Mouse (Mus musculus) liver, adult 2 months (tissue): ENCODE data around the gene Il3ra.

ENCODE experiments used
- CTCF ChIP-seq: fragments of 200-500 bp; IDR thresholded peaks from 2 replicates; pipeline ENCODE4 v1.5.1; 2011; ENCODE audit warnings: low read depth, low read length, control low read depth
- POLR2A ChIP-seq: fragments of 200-500 bp; IDR thresholded peaks from 2 replicates; pipeline ENCODE4 v1.6.1; 2011; ENCODE audit warnings: low read length, control low read depth; ENCODE audit not compliant: insufficient read depth; ENCODE audit errors: extremely low read depth

DNA sequence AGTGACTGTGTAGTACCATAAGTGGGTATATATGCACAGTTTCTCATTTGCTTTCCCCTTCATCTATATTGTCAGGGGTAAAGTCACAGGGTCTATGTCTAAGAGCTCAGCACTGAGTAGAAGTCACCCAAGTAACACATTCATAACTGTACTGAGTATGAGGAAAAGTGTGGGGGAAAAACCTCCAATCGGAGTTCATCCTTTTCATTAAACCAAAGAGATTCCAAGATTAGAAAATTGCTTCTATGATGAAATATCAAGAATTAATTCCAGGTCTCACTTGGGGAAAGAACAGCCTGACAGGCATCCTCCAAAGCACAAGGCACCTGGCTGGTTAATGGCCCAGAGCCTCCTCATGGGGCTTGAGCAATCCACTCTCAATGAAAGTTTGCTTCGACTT lies 54.9 kb downstream of the Il3ra start, which contains the start of gene Olfr721-ps1:
- no peak for TF ChIP-seq CTCF
- no peak for TF ChIP-seq POLR2A
